Mouse (Mus musculus) bone marrow macrophage, adult 2 months (primary cell): Measurements from ENCODE around the gene Tanc1.

ENCODE experiments used
- CTCF ChIP-seq: IDR thresholded peaks from 2 replicates; pipeline ENCODE4 v1.5.1; 2012; ENCODE audit warnings: low read depth, mild to moderate bottlenecking, low read length, moderate library complexity
- POLR2A ChIP-seq: IDR thresholded peaks from 2 replicates; pipeline ENCODE4 v1.6.1; 2012; ENCODE audit warnings: mild to moderate bottlenecking, low read depth, low read length, borderline replicate concordance

DNA sequence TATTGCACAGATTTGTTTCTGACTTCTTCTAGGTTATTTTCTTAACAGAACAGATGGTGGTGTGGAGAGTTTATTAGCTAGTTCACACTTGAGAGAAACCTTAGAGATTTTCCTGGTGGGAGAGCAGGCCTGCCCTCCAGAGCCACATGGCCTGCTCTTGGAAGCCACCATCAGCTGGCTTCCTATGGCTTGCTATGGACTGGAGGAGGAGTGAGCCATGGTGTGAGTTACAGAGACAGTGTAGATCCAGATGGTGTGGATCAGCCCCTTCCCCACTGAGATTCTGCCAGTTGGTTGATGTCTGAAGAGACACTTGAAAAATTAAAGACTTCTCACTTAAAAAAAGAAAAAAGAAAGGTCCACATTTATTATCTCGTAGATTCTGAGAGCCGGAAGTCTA, 209.2 kb downstream of the Tanc1 start:
- TF ChIP-seq CTCF = no peak
- TF ChIP-seq POLR2A = no peak
